Mouse (Mus musculus) cerebellum, adult 9-10 months (tissue): ENCODE results near the gene Adam25.
"Not testable (repeated sequence)": the region's sequence is repeated elsewhere in the genome, so short reads cannot be mapped to it uniquely, and the experiment has no call there.

Experiments used
- DNase-seq: peaks from one replicate; pipeline ENCODE4 v3.0.0; 2022

Gene Adam25

DNA sequence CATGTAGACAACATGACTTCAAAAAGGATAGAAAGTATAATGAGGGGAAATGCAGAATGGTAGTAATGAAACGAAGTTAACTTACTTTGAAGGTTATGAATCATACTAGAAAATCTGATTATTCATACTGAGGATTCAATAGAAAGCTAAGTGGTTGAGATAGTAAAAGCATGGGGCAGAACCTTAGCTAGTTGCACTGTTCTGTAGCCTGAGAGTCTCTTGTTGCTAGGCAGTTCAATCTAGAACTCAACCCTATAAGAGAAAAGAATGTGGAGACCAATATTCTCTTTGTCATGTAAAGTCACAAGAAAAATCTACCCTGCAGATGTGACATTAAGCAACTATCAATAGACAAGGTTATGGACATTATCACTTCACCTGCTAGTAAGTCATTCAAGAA, at the start of gene Adam25:
Adam25 (plus strand) TSS at position 301 of the 400 bp plus-strand sequence.
- not testable (repeated sequence) for DNase-seq

- not testable (repeated sequence) for DNase-seq
Measured at GRCm38 (mm10) chr8:40715406-40715805, 36.6 kb upstream of the Adam25 start.

GRCm38 (mm10) chr8:40715986-40716385, 36.0 kb upstream of the Adam25 start:
- DNase-seq, result no peak

GRCm38 (mm10) chr8:40783320-40783719, 31.3 kb downstream of the Adam25 start:
- no peak for DNase-seq

DNA sequence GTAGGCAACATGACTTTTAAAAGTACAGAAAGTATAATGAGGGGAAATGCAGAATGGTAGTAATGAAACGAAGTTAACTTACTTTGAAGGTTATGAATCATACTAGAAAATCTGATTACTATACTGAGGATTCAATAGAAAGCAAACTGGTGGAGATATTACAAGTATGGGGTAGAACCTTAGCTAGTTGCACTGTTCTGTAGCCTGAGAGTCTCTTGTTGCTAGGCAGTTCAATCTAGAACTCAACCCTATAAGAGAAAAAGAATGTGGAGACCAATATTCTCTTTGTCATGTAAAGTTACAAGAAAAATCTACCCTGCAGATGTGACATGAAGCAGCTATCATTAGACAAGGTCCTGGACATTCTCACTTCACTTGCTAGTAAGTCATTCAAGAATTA, 41.0 kb downstream of the Adam25 start, which contains the start of gene Adam20:
Adam20 (plus strand) TSS at position 301 of the 400 bp plus-strand sequence.
- DNase-seq, result not testable (repeated sequence)

- DNase-seq, result no peak
Measured at GRCm38 (mm10) chr8:40803379-40804079, 51.5 kb downstream of the Adam25 start.
